Comparison of ENCODE assay signal across 9 mouse cellular contexts in the genomic region with DNA sequence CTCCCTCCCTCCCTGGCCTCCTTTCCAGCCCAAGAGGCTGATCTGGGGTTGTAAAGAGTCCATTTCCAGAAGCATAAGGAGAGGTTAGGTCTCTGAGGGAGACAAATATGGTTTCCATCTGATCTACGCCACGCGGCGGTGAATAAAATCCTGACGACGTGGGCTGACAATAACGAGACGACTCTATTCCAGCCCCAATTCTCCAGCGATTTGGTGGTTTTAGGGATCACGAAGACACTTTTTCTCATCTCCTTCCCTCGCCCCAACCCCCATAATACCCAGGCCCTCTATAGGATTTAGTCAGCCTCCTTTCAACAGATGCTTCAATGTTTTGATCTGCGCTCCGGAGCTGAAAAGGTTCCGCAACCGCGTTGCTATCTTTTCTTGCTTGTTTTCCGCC. TPM values are rescaled to one million over a fixed set of nuclear protein-coding genes. Genes with fewer than 3 reads are reported as not detected.
DNase-seq lines count a peak whose midpoint lies in the region; ATAC-seq and TF ChIP-seq lines count a peak whose summit lies in the region.
"Had no signal": no experiment of that assay in that cellular context is flagged by ENCODE, and none has a peak within 500 bp of the region (broad histone marks: within the 10 kb centered on the region; RNA-seq: fewer than 3 reads in every experiment).

No protein-coding gene starts in this region.

- no peak for TF ChIP-seq CTCF in brain, embryonic 14.5 days (IDR thresholded peaks at IDR 0.05; ENCODE audit: borderline replicate concordance, extremely low read depth, insufficient read depth, insufficient read length)

- H3K27me3 ChIP-seq in heart, embryonic 10.5 days (ENCODE audit: insufficient read depth, poor library complexity, severe bottlenecking), result peaks cover 98% of the 10 kb centered on the region
- H3K27me3 ChIP-seq in hindbrain, embryonic 10.5 days (ENCODE audit: insufficient read depth, poor library complexity, severe bottlenecking), result peaks cover 100% of the 10 kb centered on the region
- H3K27me3 ChIP-seq: CH12.LX had no signal

- H3K4me3 ChIP-seq in heart, embryonic 10.5 days, result peak overlapping the region; percentile 52
- peak overlapping the region; percentile 41 for H3K4me3 ChIP-seq in hindbrain, embryonic 10.5 days

- 0% methylated on average over 17 of the region's 17 CpGs for WGBS in heart, embryonic 10.5 days
- WGBS in hindbrain, embryonic 10.5 days, result 1% methylated on average over 17 of the region's 17 CpGs

- H3K4me1 ChIP-seq in heart, embryonic 10.5 days, result peaks cover 30% of the 10 kb centered on the region
- peaks cover 75% of the 10 kb centered on the region for H3K4me1 ChIP-seq in hindbrain, embryonic 10.5 days (replicated peaks)

- intact Hi-C loops in left cerebral cortex, postnatal 4 days (cut with DNase I), result loop anchor here (10.0 kb wide), 3 partner anchors 117 to 507 kb away; no protein-coding TSS in a partner anchor

- no peaks in the 10 kb centered on the region for H3K36me3 ChIP-seq in heart, embryonic 10.5 days
- H3K36me3 ChIP-seq in hindbrain, embryonic 10.5 days, result peaks cover 24% of the 10 kb centered on the region

- H3K27ac ChIP-seq in heart, embryonic 10.5 days, result no peak overlapping the region
- peak overlapping the region; percentile 84 for H3K27ac ChIP-seq in hindbrain, embryonic 10.5 days

- ATAC-seq in megakaryocyte-erythroid progenitor cell, adult 5-6 weeks (replicated peaks; ENCODE audit: low FRiP score, low TSS enrichment, poor library complexity, severe bottlenecking), result 0 out of 2 replicates have a peak, but pooled peaks have one; percentile 18

- TF ChIP-seq POLR2A in brain, embryonic 14.5 days (IDR thresholded peaks at IDR 0.05; ENCODE audit: borderline replicate concordance, extremely low read depth, insufficient read depth, insufficient read length, poor library complexity, severe bottlenecking), result no peak

- no peak for DNase-seq in heart, embryonic 10.5 days (ENCODE audit: low spot score)
- DNase-seq in heart, adult 18-20 months, result no peak
- peak; percentile 74 for DNase-seq in brain, embryonic 14.5 days (ENCODE audit: low read depth)
- DNase-seq in hindbrain, embryonic 10.5 days (ENCODE audit: low spot score), result no peak
- no peak for DNase-seq in left cerebral cortex, postnatal 4 days
- no peak for DNase-seq in layer of hippocampus, adult 18-20 months (ENCODE audit: low spot score in 2 of 2)
- DNase-seq in layer of hippocampus, postnatal 14 days (ENCODE audit: low spot score in 2 of 2), result no peak

- H3K9me3 ChIP-seq in heart, embryonic 10.5 days, result no peaks in the 10 kb centered on the region
- no peaks in the 10 kb centered on the region for H3K9me3 ChIP-seq in hindbrain, embryonic 10.5 days

RNA-seq across cellular contexts. Expression of a gene that starts 19.3 kb away (rescaled TPM):
- 0.28 and 0.54 TPM in 2 replicates for polyA plus RNA-seq in heart, embryonic 10.5 days (2016; fragmentation: Nextera tagmentation; extraction: Ambion mirVana)
- total RNA-seq in heart, adult 18-20 months (2021), result not detected
- polyA plus RNA-seq in brain, embryonic 14.5 days (2012; rRNA removed), result 63.3 and 76.2 TPM in 2 replicates
- polyA plus RNA-seq in hindbrain, embryonic 10.5 days (2016; fragmentation: Nextera tagmentation; extraction: Ambion mirVana), result 24.7 and 27.0 TPM in 2 replicates
- not detected in 2 replicates for total RNA-seq in megakaryocyte-erythroid progenitor cell, adult 5-6 weeks (2014; fragmentation: Nextera tagmentation)
- not detected in 2 replicates for total RNA-seq in megakaryocyte-erythroid progenitor cell, adult 5-6 weeks (2017)
- 10 to 100 TPM; 11.5 to 13.9 TPM for total RNA-seq in left cerebral cortex, postnatal 4 days (2021)
- 10 to 100 TPM; 10.2 to 12.9 TPM for total RNA-seq in layer of hippocampus, adult 18-20 months (2021)
- total RNA-seq in layer of hippocampus, postnatal 14 days (2021), result 10 to 100 TPM; 11.1 to 11.2 TPM

Comparison
In these comparisons a context has a peak if more than half of its experiments do, and no peak if none do; other contexts are left out.
1. RNA of a gene that starts 19.3 kb away (total RNA-seq): 11.5 to 13.9 TPM in left cerebral cortex, postnatal 4 days, 10.2 to 12.9 TPM in layer of hippocampus, adult 18-20 months and 11.1 to 11.2 TPM in layer of hippocampus, postnatal 14 days; not detected in heart, adult 18-20 months and not detected in megakaryocyte-erythroid progenitor cell, adult 5-6 weeks; every median in the first group is over 10 times any median in the second.